Mouse (Mus musculus) T-cell, adult 2 months (primary cell): ENCODE data around the gene Gna15.
A peak's percentile ranks its signal among the peaks of the same experiment; 100 is the strongest.

ENCODE experiments used
- DNase-seq: peaks from one replicate; pipeline ENCODE4 v3.0.0; 2022; ENCODE audit warnings: low spot score

Gna15 gene

DNA sequence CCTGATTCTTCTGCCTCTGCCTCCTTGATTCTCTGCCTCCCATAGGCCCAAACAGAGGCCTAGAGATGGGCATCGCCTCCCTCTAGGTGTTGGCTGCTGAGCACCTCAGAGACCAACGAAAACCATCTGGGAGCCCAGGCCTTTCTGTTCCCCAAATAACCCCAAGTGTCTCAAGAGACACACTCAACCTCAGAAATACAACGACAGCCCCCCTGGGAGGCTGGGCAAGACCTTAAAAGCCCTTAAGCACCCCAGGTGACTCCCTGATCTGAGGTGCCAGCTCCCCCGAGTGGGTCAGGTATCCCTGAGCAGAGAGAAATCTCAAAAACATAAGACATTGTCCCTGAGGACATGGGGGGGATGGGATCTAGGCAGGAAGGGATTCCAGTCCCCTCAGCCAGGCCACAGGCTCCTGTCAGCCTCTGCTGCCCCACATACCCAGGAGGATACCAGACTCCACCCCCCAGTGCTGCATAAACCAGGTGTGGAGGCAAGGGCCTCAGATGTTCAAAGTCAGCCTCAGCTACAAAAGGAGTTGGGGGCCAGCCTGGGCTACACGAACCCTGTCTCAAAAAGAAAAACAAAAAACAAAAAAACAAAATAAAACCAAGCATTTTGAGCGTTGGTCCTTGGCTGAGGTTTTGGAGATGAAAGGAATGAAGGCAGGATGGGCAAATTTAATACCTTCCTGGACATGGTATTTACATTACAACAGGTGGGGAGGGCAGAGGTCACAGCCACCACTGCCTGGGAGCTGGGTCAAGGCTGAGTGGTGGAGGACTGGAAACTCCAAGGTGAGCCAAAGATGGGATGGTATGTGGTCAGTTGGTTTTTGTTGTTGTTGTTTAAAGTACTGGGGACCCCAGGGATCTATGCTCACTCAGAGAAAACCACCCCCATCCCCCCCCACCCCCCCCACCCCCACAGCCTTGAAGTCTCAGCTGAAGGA lies 30.1 kb upstream of the Gna15 start:
- DNase-seq = no peak

GRCm38 (mm10) chr10:81553232-81553631 lies 29.2 kb upstream of the Gna15 start:
- peak; percentile 47 for DNase-seq

DNA sequence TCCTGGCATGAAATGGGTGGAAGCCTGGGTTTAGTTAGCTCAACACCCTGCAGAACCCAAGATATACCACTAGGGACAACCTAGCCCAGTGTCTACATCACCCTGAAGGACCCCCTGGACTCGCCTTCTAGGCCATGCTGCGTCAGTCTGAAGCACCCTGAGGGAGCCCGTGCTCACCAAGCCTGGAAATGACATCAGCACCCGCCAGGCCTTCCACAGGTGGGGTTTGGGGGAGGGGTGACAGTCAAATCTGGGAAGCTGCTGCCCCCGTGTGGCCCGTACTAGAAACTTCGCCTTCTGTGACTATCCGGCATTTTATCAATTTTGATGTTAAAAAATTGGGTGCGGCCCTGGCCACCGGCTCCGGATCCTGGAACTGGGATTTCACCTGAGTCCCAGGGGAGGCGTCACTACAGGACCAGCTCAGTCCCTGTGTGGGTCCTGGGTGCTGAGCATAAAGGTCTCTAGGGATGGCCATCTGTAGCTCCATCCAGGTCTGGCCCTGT lies 27.6 kb upstream of the Gna15 start:
- DNase-seq = peak; percentile 93

- peak; percentile 72 for DNase-seq
These were observed 26.2 kb upstream of the Gna15 start for GRCm38 (mm10) chr10:81550257-81550656.

GRCm38 (mm10) chr10:81548944-81549343 lies 24.9 kb upstream of the Gna15 start:
- DNase-seq = no peak

DNA sequence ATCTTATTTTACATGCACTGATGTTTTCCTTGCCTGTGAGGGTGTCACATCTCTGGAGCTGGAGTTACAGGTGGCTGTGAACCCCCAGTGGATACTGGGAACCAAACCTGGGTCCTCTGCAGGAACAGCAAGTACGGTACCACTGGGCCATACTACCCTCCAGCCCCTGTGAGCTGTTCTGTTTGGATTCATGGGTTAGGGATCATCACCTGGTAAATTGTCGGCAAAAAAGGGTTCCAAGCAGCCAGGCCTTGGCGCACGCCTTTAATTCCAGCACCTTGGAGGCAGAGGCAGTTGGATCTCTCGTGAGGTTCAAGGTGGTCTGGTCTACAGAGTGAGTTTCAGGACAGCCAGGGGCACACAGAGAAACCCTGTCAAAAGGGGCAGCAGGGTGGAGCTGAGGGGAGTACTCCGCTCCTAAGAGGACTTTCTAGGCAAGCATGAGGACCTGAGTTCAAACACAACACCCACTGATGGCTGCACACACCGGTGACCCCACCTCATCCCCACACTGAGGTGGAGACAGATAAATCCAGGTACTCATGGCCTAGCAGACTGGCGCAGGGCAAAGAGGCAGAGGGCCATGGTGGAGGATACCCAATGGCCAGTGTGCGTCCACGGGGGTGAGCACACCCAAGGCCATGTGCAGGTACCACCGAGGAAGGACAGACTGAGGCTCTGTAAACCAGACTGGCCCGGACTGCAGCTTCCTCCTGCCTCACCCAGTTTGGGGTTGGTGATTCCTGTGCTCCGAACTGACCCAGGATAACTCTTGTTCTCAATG lies 23.0 kb upstream of the Gna15 start:
- no peak for DNase-seq

DNA sequence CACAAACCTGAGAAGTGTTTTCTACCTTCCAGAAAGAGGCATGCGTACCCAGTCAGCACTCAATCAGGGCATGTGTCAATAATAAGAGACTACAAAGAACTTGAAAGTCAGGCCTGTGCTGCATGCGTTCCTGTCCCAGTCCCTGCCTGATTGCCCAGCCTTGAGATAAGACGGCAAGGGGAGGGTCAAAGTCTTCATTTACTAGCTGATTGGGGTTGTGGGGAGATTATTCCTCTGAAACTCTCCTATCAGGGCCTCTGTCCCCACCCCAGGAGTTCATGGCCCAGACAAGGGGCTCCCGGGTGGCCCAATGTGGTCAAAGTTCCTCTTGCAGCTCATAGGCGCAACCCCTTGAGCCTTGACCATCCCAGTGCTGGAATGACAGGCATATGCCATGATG lies 22.3 kb upstream of the Gna15 start:
- DNase-seq = no peak

- peak; percentile 99 for DNase-seq
These were observed 21.2 kb upstream of the Gna15 start, which contains the start of gene Gna11 for GRCm38 (mm10) chr10:81545161-81545747. Gna11 (minus strand) TSS chr10:81545190.

- DNase-seq = no peak
These were observed 20.5 kb upstream of the Gna15 start for GRCm38 (mm10) chr10:81544296-81545160.

DNA sequence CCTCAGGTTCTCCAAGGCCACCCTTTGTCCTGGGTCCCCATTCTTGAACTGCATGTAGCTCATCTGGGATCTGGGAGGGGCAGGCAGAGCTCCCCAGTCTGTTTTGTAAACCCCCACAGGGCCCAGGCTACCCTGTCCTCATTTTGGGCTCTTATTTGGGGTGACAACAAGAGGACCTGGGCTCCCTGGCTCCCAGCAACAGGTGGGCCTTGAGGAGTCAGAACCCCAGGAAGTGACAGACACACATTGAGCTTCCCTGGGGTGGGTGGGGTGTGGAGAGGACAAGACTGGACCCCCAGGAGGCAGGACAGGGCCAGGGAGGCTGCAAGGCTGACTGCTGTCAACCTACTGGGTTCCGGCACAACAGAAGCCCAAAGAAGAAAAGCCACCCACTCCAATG lies 19.6 kb upstream of the Gna15 start:
- no peak for DNase-seq

- DNase-seq = no peak
These were observed 18.9 kb upstream of the Gna15 start for GRCm38 (mm10) chr10:81542727-81543460.

- DNase-seq = no peak
These were observed 17.8 kb upstream of the Gna15 start for GRCm38 (mm10) chr10:81541803-81542202.

- DNase-seq = no peak
These were observed 17.3 kb upstream of the Gna15 start for GRCm38 (mm10) chr10:81541363-81541762.

- no peak for DNase-seq
These were observed 14.5 kb upstream of the Gna15 start for GRCm38 (mm10) chr10:81538321-81539048.

DNA sequence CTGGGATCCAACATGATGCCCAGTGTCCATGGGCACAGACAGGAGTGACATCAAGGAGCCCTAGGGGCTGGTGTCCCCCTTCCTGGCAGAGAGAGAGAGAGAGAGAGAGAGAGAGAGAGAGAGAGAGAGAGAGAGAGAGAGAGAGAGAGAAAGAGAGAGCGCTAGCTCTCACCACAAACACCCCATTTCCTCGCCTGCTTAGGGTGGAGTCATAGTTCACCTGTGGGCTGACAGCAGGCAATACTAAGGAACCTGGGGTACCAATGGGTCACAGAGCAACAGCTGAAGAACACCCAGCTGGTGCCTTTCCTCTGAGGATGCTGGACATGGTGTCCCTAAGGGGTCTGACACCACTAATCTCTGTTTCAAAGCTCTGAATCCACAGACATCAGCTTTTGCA lies 13.4 kb upstream of the Gna15 start:
- no peak for DNase-seq

- no peak for DNase-seq
These were observed 12.7 kb upstream of the Gna15 start for GRCm38 (mm10) chr10:81536734-81537133.

GRCm38 (mm10) chr10:81534826-81535225 lies 10.8 kb upstream of the Gna15 start:
- no peak for DNase-seq

DNA sequence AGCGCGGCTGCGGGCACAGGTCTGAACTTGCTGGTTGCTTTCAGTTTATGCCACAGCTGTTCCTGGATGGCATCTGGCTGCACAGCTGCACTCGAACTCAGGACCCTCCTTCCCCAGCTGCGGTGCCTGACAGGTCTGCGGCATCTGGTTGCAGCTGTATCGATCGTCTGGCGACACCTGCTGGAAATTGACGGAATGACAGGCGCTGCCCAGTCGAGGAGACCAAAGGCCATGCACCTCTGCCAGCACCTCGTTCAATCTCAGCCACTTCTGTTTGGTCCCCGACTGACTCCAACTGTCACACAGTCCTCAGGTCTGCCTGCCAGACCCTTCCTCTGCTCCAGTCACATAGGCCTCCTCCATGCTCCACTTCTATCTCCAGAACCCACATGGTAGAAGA lies 2.8 kb upstream of the Gna15 start:
- peak; percentile 84 for DNase-seq

DNA sequence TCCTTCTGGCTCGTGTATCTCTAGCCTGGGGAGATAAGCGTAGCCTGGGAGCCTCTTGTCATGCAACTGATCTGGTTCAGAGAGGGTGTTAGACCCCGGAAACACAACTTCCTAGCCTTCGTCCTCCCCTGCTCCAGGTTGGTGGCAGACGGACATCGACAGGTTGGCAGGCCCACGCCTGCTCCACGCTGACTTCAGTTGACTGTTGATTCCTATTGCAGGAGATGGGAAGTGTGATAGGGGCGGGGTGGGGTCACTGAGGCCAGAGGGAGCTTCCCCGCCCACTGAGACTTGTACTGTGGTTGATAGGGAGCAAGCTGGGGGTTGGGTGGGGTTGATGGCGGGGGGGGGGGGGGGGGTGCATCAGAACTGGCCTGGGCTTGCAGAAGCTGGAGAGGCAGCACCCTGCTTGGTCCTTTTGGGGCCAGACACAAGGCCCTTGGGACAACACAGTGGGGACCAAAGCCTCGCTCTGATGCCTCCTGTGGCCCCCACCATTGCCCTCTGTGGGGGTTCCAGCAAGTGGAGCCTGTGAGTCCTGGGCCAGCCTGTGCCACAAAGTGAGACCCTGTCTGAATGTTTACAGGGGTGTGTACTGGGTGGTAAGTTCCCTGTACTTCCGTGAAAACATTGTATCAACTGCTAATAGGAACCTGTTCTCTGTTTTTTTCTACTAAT lies 1.1 kb upstream of the Gna15 start:
- no peak for DNase-seq
